Mouse (Mus musculus) spleen, adult 10 weeks (tissue): ENCODE results near the gene Sox11. TPM values are rescaled to one million over a fixed set of nuclear protein-coding genes. Genes with fewer than 3 reads are reported as not detected.

Experiments
- polyA plus RNA-seq: library from polyadenylated mRNA; stranded (reverse); fragments of 350-450 nt; fragmentation: Illumina TruSeq; extraction: RNeasy Lipid Tissue Mini Kit (QIAGEN cat#74804); gene quantifications from one replicate; pipeline ENCODE4 v1.2.3, GENCODE M21; 2015; ENCODE audit warnings: low replicate concordance; ENCODE audit not compliant: insufficient read depth

The Sox11 gene
- polyA plus RNA-seq, result 0.26 TPM

GRCm38 (mm10) chr12:27341871-27342690 is at the start of gene Sox11:
TSS of gene Sox11 (minus strand) at chr12:27342574.

